Mouse (Mus musculus) C2C12 (cell line): ENCODE measurements around the gene Tbxas1.

Experiments
- CEBPB ChIP-seq: IDR thresholded peaks from one replicate; pipeline ENCODE4 v1.6.1; 2011; ENCODE audit warnings: low read depth, mild to moderate bottlenecking, control low read depth, moderate library complexity
- CTCF ChIP-seq: IDR thresholded peaks from one replicate; pipeline ENCODE4 v1.5.1; 2011; ENCODE audit not compliant: control insufficient read depth, insufficient read depth, insufficient read length
- FOSL1 ChIP-seq: IDR thresholded peaks from one replicate; pipeline ENCODE4 v1.8.0; 2011; ENCODE audit warnings: mild to moderate bottlenecking, low read length; ENCODE audit not compliant: poor library complexity, insufficient read depth, severe bottlenecking
- MAX ChIP-seq: IDR thresholded peaks from one replicate; pipeline ENCODE4 v1.6.1; 2011; ENCODE audit warnings: mild to moderate bottlenecking, control low read depth
- MYOD1 ChIP-seq: IDR thresholded peaks from one replicate; pipeline ENCODE4 v1.6.1; 2011; ENCODE audit warnings: low read depth; ENCODE audit not compliant: control insufficient read depth, insufficient read length
- MYOG ChIP-seq: IDR thresholded peaks from one replicate; pipeline ENCODE4 v1.6.1; 2011; ENCODE audit not compliant: control insufficient read depth, insufficient read length; ENCODE audit errors: extremely low read depth
- USF1 ChIP-seq: IDR thresholded peaks from one replicate; pipeline ENCODE4 v1.6.1; 2011; ENCODE audit warnings: low read depth, mild to moderate bottlenecking, control low read depth, moderate library complexity

- TF ChIP-seq CTCF (no peak), MAX (no peak), FOSL1 (no peak), USF1 (no peak), MYOG (no peak), MYOD1 (no peak), CEBPB (no peak)
Observed at GRCm38 (mm10) chr6:39057161-39057560, 182.0 kb downstream of the Tbxas1 start.
